Mouse (Mus musculus) G1E (cell line): ENCODE data around the gene Cux1.

Source experiments
- CTCF ChIP-seq: IDR thresholded peaks from 2 replicates; pipeline ENCODE4 v1.5.1; 2012; ENCODE audit warnings: low read depth, low read length, inconsistent platforms, mixed read lengths
- GATA1 ChIP-seq: IDR thresholded peaks from 2 replicates; pipeline ENCODE4 v1.6.1; 2012; ENCODE audit warnings: borderline replicate concordance, low read length, inconsistent platforms, mixed read lengths

DNA sequence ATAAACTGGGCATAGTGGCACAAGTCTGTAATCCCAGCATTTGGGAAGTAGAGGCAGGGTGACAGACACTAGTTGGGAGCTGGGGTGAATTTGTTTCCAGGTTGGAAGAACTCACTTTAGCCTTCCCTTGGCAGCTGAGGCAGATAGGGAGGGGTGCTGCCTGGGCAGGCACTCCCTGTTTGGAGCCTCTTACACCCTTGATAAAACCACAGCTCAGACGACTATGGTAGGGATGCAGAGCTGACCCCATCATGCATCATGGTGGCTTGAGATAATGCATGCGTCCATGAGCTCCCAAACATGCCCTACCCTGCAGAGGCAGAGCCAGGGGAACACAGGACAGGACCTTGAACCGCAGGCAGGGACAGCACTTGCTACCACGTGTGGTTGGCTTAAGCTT, 232.5 kb downstream of the Cux1 start:
- TF ChIP-seq CTCF (no peak), GATA1 (no peak)
